Mouse (Mus musculus) midbrain, embryonic 11.5 days (tissue): ENCODE data around the gene Lrrc71. TPM values are rescaled to one million over a fixed set of nuclear protein-coding genes. Genes with fewer than 3 reads are reported as not detected.

Source experiments
- ATAC-seq: fragments of 200-750 bp; cut with Nextera tagmentation; 2 replicates; pipeline ENCODE4 v1.8.0; 2017; ENCODE audit warnings: moderate TSS enrichment, moderate library complexity; ENCODE audit not compliant: low FRiP score
- DNase-seq: peaks from one replicate; pipeline ENCODE4 v3.0.0; 2015; ENCODE audit warnings: low spot score; ENCODE audit errors: missing footprints
- H3K27ac ChIP-seq: fragments of 300-500 bp; sonication (generic); 2 replicates; pipeline ENCODE4 v1.5.1; 2014; ENCODE audit warnings: low read depth, low read length
- H3K27me3 ChIP-seq: fragments of 300-500 bp; sonication (generic); 2 replicates; pipeline ENCODE4 v1.6.1; 2014; ENCODE audit warnings: mild to moderate bottlenecking, low read length, moderate library complexity, mixed read lengths; ENCODE audit not compliant: control insufficient read depth, insufficient read depth
- H3K36me3 ChIP-seq: fragments of 300-500 bp; sonication (generic); 2 replicates; pipeline ENCODE4 v1.6.1; 2014; ENCODE audit warnings: mild to moderate bottlenecking, low read length, moderate library complexity, mixed read lengths; ENCODE audit not compliant: control insufficient read depth, insufficient read depth
- H3K4me1 ChIP-seq: fragments of 300-500 bp; sonication (generic); 2 replicates; pipeline ENCODE4 v1.6.1; 2014; ENCODE audit warnings: low read length; ENCODE audit not compliant: control insufficient read depth, insufficient read depth
- H3K4me2 ChIP-seq: fragments of 300-500 bp; sonication (generic); 2 replicates; pipeline ENCODE4 v1.6.1; 2014; ENCODE audit warnings: mild to moderate bottlenecking, moderate library complexity
- H3K4me3 ChIP-seq: fragments of 300-500 bp; sonication (generic); 2 replicates; pipeline ENCODE4 v1.5.1; 2014; ENCODE audit warnings: low read depth, low read length
- H3K9ac ChIP-seq: fragments of 300-500 bp; sonication (generic); 2 replicates; pipeline ENCODE4 v1.6.1; 2014; ENCODE audit warnings: low read length
- H3K9me3 ChIP-seq: fragments of 300-500 bp; sonication (generic); 2 replicates; pipeline ENCODE4 v1.6.1; 2016; ENCODE audit warnings: low read length; ENCODE audit not compliant: control insufficient read depth
- WGBS: fragments of 180-500 bp; shearing (Covaris S2); extraction: QIAGEN DNeasy Blood & Tissue Kit; methylation state at CpG from one replicate; pipeline ENCODE4 v1.1.7; 2014; 5-methylcytosine and 5-hydroxymethylcytosine counted together
- polyA plus RNA-seq: library from polyadenylated mRNA; unstranded; fragments of >200 nt; fragmentation: Nextera tagmentation; extraction: Ambion mirVana; gene quantifications from 2 replicates; pipeline ENCODE4 v1.2.1, GENCODE M21; 2014

The Lrrc71 gene
- polyA plus RNA-seq, 1 experiment from 2014 or later: 0.08 TPM

- Histone ChIP-seq H3K9ac (no peak overlapping the region), H3K27me3 (no peaks in the 10 kb centered on the region; the same call in 1 of the 2 replicates), H3K4me1 (peaks cover 11% of the 10 kb centered on the region), H3K36me3 (no peaks in the 10 kb centered on the region), H3K9me3 (no peaks in the 10 kb centered on the region), H3K27ac (no peak overlapping the region), H3K4me3 (no peak overlapping the region), H3K4me2 (no peak overlapping the region)
- DNase-seq: no peak
- 91% methylated on average over 3 of the region's 3 CpGs for WGBS
- ATAC-seq: no peak
These were observed 6.4 kb downstream of the Lrrc71 start for GRCm38 (mm10) chr3:87742013-87742412.

GRCm38 (mm10) chr3:87738906-87739305, 9.5 kb downstream of the Lrrc71 start:
- Histone ChIP-seq H3K27ac (no peak overlapping the region), H3K4me2 (no peak overlapping the region), H3K27me3 (no peaks in the 10 kb centered on the region), H3K36me3 (peaks cover 10% of the 10 kb centered on the region; the same call in 1 of the 2 replicates), H3K9me3 (no peaks in the 10 kb centered on the region), H3K9ac (no peak overlapping the region), H3K4me3 (no peak overlapping the region), H3K4me1 (no peaks in the 10 kb centered on the region)
- DNase-seq (no peak), ATAC-seq (no peak)
- 89% methylated on average over 5 of the region's 5 CpGs for WGBS

- Histone ChIP-seq H3K4me3 (no peak overlapping the region), H3K9me3 (no peaks in the 10 kb centered on the region), H3K27me3 (no peaks in the 10 kb centered on the region), H3K4me1 (no peaks in the 10 kb centered on the region), H3K36me3 (peaks cover 13% of the 10 kb centered on the region; the same call in 1 of the 2 replicates), H3K27ac (no peak overlapping the region), H3K9ac (no peak overlapping the region), H3K4me2 (no peak overlapping the region)
- WGBS: 87% methylated on average over 9 of the region's 9 CpGs
- ATAC-seq (no peak), DNase-seq (no peak)
These were observed 13.1 kb downstream of the Lrrc71 start for GRCm38 (mm10) chr3:87735335-87735734.

- 87% methylated on average over 11 of the region's 11 CpGs for WGBS
- Histone ChIP-seq H3K9ac (no peak overlapping the region), H3K4me2 (no peak overlapping the region), H3K4me1 (no peaks in the 10 kb centered on the region), H3K4me3 (no peak overlapping the region), H3K36me3 (peaks cover 15% of the 10 kb centered on the region; the same call in 1 of the 2 replicates), H3K27me3 (no peaks in the 10 kb centered on the region), H3K27ac (no peak overlapping the region), H3K9me3 (no peaks in the 10 kb centered on the region)
- ATAC-seq: no peak
- DNase-seq: no peak
These were observed 14.3 kb downstream of the Lrrc71 start for GRCm38 (mm10) chr3:87733984-87734761.

- Histone ChIP-seq H3K4me2 (no peak overlapping the region), H3K27ac (no peak overlapping the region), H3K36me3 (peaks cover 19% of the 10 kb centered on the region), H3K27me3 (no peaks in the 10 kb centered on the region), H3K4me1 (no peaks in the 10 kb centered on the region), H3K9ac (no peak overlapping the region), H3K4me3 (no peak overlapping the region), H3K9me3 (no peaks in the 10 kb centered on the region)
- no peak for ATAC-seq
- no peak for DNase-seq
- WGBS: 81% methylated on average over 4 of the region's 4 CpGs
These were observed 15.3 kb downstream of the Lrrc71 start for GRCm38 (mm10) chr3:87733098-87733497.

GRCm38 (mm10) chr3:87728696-87729095, 19.7 kb downstream of the Lrrc71 start:
- Histone ChIP-seq H3K27ac (no peak overlapping the region), H3K4me3 (no peak overlapping the region), H3K27me3 (no peaks in the 10 kb centered on the region), H3K9ac (no peak overlapping the region), H3K36me3 (peaks cover 18% of the 10 kb centered on the region), H3K4me2 (no peak overlapping the region), H3K4me1 (no peaks in the 10 kb centered on the region), H3K9me3 (no peaks in the 10 kb centered on the region)
- DNase-seq (peak; percentile 28), ATAC-seq (no peak)
- WGBS: 91% methylated on average over 6 of the region's 6 CpGs

GRCm38 (mm10) chr3:87726191-87726590, 22.2 kb downstream of the Lrrc71 start:
- 90% methylated on average over 7 of the region's 7 CpGs for WGBS

GRCm38 (mm10) chr3:87725396-87726160, 22.8 kb downstream of the Lrrc71 start:
- H3K4me3 ChIP-seq: no peak overlapping the region
- ATAC-seq (no peak), DNase-seq (no peak)
- H3K9me3 ChIP-seq: no peaks in the 10 kb centered on the region
- 95% methylated on average over 16 of the region's 16 CpGs for WGBS
- H3K9ac ChIP-seq: no peak overlapping the region
- peaks cover 15% of the 10 kb centered on the region for H3K36me3 ChIP-seq
- H3K27ac ChIP-seq: no peak overlapping the region
- no peak overlapping the region for H3K4me2 ChIP-seq
- no peaks in the 10 kb centered on the region for H3K4me1 ChIP-seq
- no peaks in the 10 kb centered on the region for H3K27me3 ChIP-seq

More at GRCm38 (mm10) chr3:87726191-87726590, 22.2 kb downstream of the Lrrc71 start:
- Histone ChIP-seq H3K9ac (no peak overlapping the region), H3K36me3 (peaks cover 15% of the 10 kb centered on the region), H3K4me3 (no peak overlapping the region), H3K9me3 (no peaks in the 10 kb centered on the region), H3K4me2 (no peak overlapping the region), H3K27ac (no peak overlapping the region), H3K4me1 (no peaks in the 10 kb centered on the region), H3K27me3 (no peaks in the 10 kb centered on the region)
- DNase-seq: no peak
- no peak for ATAC-seq

GRCm38 (mm10) chr3:87724556-87724955, 23.9 kb downstream of the Lrrc71 start:
- H3K9ac ChIP-seq: no peak overlapping the region
- no peak overlapping the region for H3K4me2 ChIP-seq
- H3K27ac ChIP-seq: no peak overlapping the region
- H3K4me1 ChIP-seq: no peaks in the 10 kb centered on the region
- ATAC-seq (no peak), DNase-seq (no peak)
- no peaks in the 10 kb centered on the region for H3K27me3 ChIP-seq
- 79% methylated on average over 6 of the region's 6 CpGs for WGBS
- no peak overlapping the region for H3K4me3 ChIP-seq
- H3K9me3 ChIP-seq: no peaks in the 10 kb centered on the region
- H3K36me3 ChIP-seq: peaks cover 16% of the 10 kb centered on the region
